Mouse (Mus musculus) 3134 (cell line): ENCODE measurements around the gene Usp15.
A peak's percentile ranks its signal among the peaks of the same experiment; 100 is the strongest.

Experiments
- DNase-seq: peaks from one replicate; pipeline ENCODE4 v3.0.0-alpha.2; 2011; ENCODE audit warnings: low spot score; ENCODE audit not compliant: insufficient read length; ENCODE audit errors: extremely low read depth

The Usp15 gene

DNA sequence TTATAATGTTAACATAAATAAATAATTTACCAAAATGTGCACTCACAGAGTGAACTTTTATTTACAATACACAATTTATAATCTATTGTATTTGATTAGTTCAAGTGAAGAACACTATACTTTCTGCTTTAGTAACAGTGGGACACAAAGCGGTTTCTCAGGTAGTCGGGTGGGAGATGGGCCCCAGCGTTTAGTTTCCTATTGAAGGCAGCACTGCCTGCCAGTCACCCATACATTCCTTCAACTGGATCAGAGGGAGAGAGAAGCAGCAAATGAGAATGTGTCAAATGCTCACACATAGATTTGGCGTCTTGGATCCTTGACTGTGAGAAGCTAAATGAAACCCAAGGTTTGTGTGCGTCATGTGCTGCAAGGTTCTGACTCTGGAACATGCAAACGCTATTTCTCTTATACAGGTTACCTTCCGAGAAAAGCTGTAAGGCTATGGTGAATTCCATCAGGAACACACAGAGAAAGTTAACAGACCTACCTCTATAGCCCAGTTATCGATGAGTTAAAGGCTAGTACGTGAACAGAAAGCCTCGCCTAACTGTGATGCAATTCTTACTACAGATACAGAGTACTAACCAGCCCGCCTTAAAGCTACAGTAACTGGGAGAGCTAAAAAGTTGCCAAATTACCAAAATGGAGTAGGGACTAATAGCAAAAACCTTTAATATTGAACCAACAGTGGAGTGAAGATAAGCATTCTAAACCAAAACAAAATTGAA is 84.6 kb downstream of the Usp15 start:
- no peak for DNase-seq

- no peak for DNase-seq
Measured at GRCm38 (mm10) chr10:123110548-123110947, 86.2 kb downstream of the Usp15 start.

- DNase-seq: no peak
Measured at GRCm38 (mm10) chr10:123108527-123108926, 88.3 kb downstream of the Usp15 start.

GRCm38 (mm10) chr10:123108121-123108520 is 88.7 kb downstream of the Usp15 start:
- no peak for DNase-seq

DNA sequence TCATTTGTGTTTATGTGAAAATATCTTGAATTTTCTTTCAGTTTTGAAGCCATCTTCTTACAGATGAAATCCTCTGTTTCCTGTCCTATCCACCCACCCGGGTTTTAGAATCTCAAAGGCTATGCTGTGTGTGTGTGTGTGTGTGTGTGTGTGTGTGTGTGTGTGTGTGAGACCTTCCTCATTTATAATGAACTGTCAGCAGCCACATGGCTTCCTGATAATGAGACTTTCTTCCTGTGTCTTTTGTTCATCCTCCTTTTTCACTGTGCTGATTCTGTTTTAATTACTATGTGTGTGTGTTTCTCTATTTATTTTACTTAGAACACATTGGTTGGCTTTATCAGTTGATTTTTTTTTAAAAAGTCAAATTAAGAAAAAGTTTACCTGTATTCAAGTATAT is 95.5 kb downstream of the Usp15 start:
- DNase-seq: no peak

GRCm38 (mm10) chr10:123100584-123100983 is 96.2 kb downstream of the Usp15 start:
- DNase-seq: no peak

DNA sequence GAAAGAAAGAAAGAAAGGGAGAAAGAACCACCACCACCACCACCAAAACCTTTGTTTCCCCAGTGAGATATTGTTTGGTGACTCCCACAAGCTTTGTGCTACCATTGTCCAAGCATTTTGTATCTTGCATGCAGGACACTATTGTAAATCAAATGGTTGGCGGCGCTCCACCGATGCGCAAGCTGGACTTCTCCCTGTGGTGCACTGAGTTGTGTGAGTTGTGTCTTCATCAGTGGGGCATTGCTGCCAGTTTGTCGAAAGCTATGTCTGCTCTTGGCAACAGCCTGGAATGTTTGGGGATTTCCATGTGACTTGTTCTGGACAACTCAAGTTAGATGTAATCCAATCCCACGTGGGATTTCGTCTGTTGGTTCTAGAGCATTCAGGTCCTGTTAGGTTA is 102.3 kb downstream of the Usp15 start:
- DNase-seq: no peak

GRCm38 (mm10) chr10:123092577-123092976 is 104.2 kb downstream of the Usp15 start:
- no peak for DNase-seq

- DNase-seq: peak; percentile 39
Measured at GRCm38 (mm10) chr10:123091737-123092136, 105.1 kb downstream of the Usp15 start.

- DNase-seq: no peak
Measured at GRCm38 (mm10) chr10:123089425-123089930, 107.3 kb downstream of the Usp15 start.

DNA sequence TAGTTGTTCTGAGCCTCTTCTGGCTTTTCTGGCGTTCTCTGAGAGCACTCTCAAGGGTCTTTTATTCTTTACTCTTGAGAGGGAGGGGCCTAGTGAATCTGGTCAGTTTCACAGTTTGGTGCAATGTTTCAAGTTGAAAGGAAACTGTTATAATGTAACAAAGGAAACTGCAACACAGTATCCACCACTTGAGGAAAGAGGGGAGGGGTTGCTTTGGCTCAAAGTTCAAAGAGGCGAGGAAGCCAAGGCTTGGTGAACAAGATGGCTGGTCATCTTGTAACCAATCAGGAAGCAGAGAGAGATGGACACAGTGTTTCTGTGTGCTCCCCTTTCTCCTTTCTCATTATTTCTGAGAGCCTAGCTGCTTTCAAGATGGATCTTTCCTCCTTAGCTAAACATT is 109.9 kb downstream of the Usp15 start:
- no peak for DNase-seq

DNA sequence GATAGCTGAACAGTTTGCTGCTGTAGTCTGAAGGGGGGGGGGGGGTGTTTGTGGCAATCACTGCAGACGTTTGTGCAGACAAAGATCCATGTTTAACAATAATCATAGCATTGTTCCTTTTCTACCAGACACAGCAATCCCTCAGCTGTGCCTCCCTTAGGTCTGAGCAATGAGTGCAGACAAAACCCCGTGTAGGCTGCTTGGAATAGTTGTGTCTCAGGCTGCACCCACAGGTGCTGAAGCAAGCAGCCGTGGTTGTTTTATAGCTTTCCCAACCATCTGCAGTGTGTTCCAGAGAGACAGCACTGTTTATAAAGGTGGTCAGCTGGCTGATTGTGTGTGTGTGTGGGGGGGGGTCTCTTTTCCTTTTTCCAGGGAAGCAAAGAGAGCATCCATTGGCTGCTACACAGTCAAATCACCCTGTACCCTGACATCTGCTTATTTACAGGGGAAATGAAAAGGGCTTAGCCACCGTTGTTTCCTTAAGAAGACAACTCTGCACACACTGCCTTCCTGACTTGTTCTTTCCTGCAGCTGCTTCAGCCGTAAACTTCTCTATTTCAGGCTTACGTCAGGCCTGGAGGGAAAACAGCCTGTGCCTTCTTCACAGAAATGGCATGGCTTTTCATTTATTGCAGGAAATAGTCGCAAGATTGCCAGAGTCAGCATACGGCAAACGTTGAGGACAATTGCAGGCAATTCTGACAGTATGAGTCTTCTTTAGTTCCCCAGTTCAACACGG is 111.7 kb downstream of the Usp15 start:
- DNase-seq: no peak

- no peak for DNase-seq
Measured at GRCm38 (mm10) chr10:123084307-123084706, 112.5 kb downstream of the Usp15 start.

GRCm38 (mm10) chr10:123076245-123077023 is 120.4 kb downstream of the Usp15 start, which contains the start of gene Mon2:
Gene Mon2 (minus strand): TSS chr10:123076505.
- DNase-seq: peak; percentile 94

GRCm38 (mm10) chr10:123075751-123076242 is 121.0 kb downstream of the Usp15 start:
- no peak for DNase-seq

DNA sequence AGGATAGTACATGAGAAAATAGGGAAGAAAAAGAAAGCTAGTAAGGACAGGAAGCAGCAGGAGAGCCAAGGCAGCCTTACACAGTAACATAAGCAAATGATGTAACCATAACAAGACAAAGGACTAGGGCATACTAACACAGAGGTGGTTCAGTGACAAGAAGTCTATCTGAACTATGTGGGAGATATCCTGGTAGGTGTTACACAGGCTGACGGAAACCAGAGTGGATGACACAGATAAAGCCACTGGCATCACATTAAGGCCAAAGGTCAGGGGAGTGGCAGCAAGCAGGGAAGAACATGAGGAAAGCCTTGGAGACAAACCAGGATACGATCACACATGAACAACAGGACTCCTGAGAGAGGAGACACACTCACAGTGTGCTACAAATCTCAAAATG is 124.8 kb downstream of the Usp15 start:
- DNase-seq: no peak

DNA sequence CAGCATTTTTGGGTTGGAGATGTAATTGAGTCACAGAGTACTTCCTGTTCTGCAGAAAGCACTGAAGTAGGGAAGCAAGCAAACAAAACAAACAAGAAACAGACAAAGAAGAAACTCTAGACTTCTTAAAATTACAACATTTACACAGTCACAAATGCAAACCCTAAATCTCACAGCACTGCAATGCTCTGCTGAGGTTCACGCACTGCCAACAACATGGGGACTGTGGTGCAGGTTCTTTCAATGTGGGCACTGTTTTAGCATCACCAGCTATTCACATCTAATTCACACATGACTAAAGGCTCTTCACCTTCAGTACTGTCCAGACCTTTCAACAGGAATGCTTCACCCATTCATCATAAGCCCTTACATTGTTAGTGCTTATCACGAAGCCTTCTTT is 133.8 kb downstream of the Usp15 start:
- no peak for DNase-seq

DNA sequence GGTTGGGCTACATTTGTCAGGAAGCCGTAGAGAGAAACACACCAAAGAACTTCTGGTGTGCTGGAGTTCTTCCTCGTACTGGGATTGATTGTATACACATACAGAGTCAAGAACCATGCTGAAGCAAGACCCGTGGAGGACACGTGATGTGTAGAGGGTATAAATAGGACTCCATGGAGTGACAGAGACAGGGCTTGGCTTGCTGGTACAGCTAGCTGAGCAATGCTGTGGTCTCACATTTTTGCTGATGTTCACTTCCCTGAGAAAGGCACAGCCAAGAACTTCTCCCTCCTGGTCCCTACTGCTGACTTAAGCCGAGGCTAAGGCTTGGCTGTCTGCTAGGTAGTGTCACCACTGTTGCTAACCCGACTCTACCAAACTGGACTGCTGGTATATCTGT is 136.0 kb downstream of the Usp15 start:
- DNase-seq: no peak

GRCm38 (mm10) chr10:123057082-123057481 is 139.7 kb downstream of the Usp15 start:
- DNase-seq: no peak

GRCm38 (mm10) chr10:123056463-123056862 is 140.3 kb downstream of the Usp15 start:
- DNase-seq: no peak
